Comparison of ENCODE assay signal across 8 mouse cellular contexts in genomic region chr12:65259139-65260111, GRCm38 (mm10). TPM values are rescaled to one million over a fixed set of nuclear protein-coding genes. Genes with fewer than 3 reads are reported as not detected.
A peak's percentile ranks its signal among the peaks of the same experiment; 100 is the strongest.
DNase-seq lines count a peak whose midpoint lies in the region; ATAC-seq and TF ChIP-seq lines count a peak whose summit lies in the region.
"Had no signal": no experiment of that assay in that cellular context is flagged by ENCODE, and none has a peak within 500 bp of the region (broad histone marks: within the 10 kb centered on the region; RNA-seq: fewer than 3 reads in every experiment).

No protein-coding gene starts in this region.

- H3K27me3 ChIP-seq in liver, adult 2 months (ENCODE audit: control insufficient read depth, insufficient read depth, low read length), result no peaks in the 10 kb centered on the region
- no peaks in the 10 kb centered on the region for H3K27me3 ChIP-seq in forebrain, embryonic 13.5 days
- no peaks in the 10 kb centered on the region for H3K27me3 ChIP-seq in hindbrain, postnatal 0 days (ENCODE audit: insufficient read depth, low read length)
- H3K27me3 ChIP-seq in neural tube, embryonic 13.5 days, result no peaks in the 10 kb centered on the region

- H3K4me1 ChIP-seq in liver, adult 2 months (ENCODE audit: control insufficient read depth, insufficient read depth, low read length), result no peaks in the 10 kb centered on the region
- peaks cover 15% of the 10 kb centered on the region for H3K4me1 ChIP-seq in forebrain, embryonic 13.5 days
- H3K4me1 ChIP-seq in hindbrain, postnatal 0 days (ENCODE audit: insufficient read depth, low read length), result 0 out of 2 replicates have a peak, but pooled peaks cover 4% of the 10 kb centered on the region
- peaks cover 13% of the 10 kb centered on the region; the same call in 1 of the 2 replicates for H3K4me1 ChIP-seq in neural tube, embryonic 13.5 days (replicated peaks)

- DNase-seq in liver, adult 2 months (ENCODE audit: extremely low read depth, low read depth, low spot score), result peak; percentile 9
- no peak for DNase-seq in liver
- DNase-seq in hindbrain, postnatal 0 days (ENCODE audit: low spot score), result peak; percentile 8
- no peak for DNase-seq in cerebellum, adult 8-10 months
- no peak for DNase-seq in kidney, postnatal 14 days

- H3K9ac ChIP-seq in liver, adult 2 months (ENCODE audit: low read depth, low read length), result no peak overlapping the region
- H3K9ac ChIP-seq in forebrain, embryonic 13.5 days, result no peak overlapping the region
- no peak overlapping the region for H3K9ac ChIP-seq in hindbrain, postnatal 0 days (replicated peaks; ENCODE audit: low read length)
- H3K9ac ChIP-seq in neural tube, embryonic 13.5 days, result no peak overlapping the region

- H3K79me2 ChIP-seq in liver, adult 2 months (ENCODE audit: control insufficient read depth, insufficient read depth, low read length), result no peaks in the 10 kb centered on the region

- peak; percentile 84 for ATAC-seq in forebrain, embryonic 13.5 days
- peak; percentile 55; the same call in 1 of the 2 replicates for ATAC-seq in hindbrain, postnatal 0 days
- ATAC-seq in neural tube, embryonic 13.5 days (ENCODE audit: low read depth), result 0 out of 2 replicates have a peak, but pooled peaks have one; percentile 43

- no peak for TF ChIP-seq CTCF in liver, adult 2 months (IDR thresholded peaks at IDR 0.05; ENCODE audit: low read depth, low read length)
- TF ChIP-seq CTCF in hindbrain, postnatal 0 days (IDR thresholded peaks at IDR 0.05; ENCODE audit: low read depth), result no peak

- no peak overlapping the region; the same call in 1 of the 2 replicates for H3K27ac ChIP-seq in liver, adult 2 months (replicated peaks; ENCODE audit: insufficient read depth, low read depth, low read length)
- H3K27ac ChIP-seq in forebrain, embryonic 13.5 days, result 0 out of 2 replicates have a peak overlapping the region, but pooled peaks have one; percentile 48
- peak overlapping the region; percentile 36; the same call in 1 of the 2 replicates for H3K27ac ChIP-seq in hindbrain, postnatal 0 days
- H3K27ac ChIP-seq in neural tube, embryonic 13.5 days (replicated peaks), result no peak overlapping the region

- H3K4me3 ChIP-seq in liver, adult 2 months (ENCODE audit: insufficient read depth, low read depth, low read length), result no peak overlapping the region
- no peak overlapping the region for H3K4me3 ChIP-seq in forebrain, embryonic 13.5 days
- no peak overlapping the region for H3K4me3 ChIP-seq in hindbrain, postnatal 0 days (ENCODE audit: low read length)
- 0 out of 2 replicates have a peak overlapping the region, but pooled peaks have one; percentile 13 for H3K4me3 ChIP-seq in neural tube, embryonic 13.5 days

- H3K4me2 ChIP-seq in forebrain, embryonic 13.5 days, result peak overlapping the region; percentile 40
- H3K4me2 ChIP-seq in hindbrain, postnatal 0 days (ENCODE audit: low read depth, low read length), result peak overlapping the region; percentile 42
- H3K4me2 ChIP-seq in neural tube, embryonic 13.5 days, result peak overlapping the region; percentile 45

- no peaks in the 10 kb centered on the region for H3K9me3 ChIP-seq in forebrain, embryonic 13.5 days (replicated peaks)
- H3K9me3 ChIP-seq in hindbrain, postnatal 0 days (ENCODE audit: low read length), result no peaks in the 10 kb centered on the region
- H3K9me3 ChIP-seq in neural tube, embryonic 13.5 days, result no peaks in the 10 kb centered on the region

- no peaks in the 10 kb centered on the region for H3K36me3 ChIP-seq in liver, adult 2 months (ENCODE audit: control insufficient read depth, insufficient read depth, low read length)
- H3K36me3 ChIP-seq in forebrain, embryonic 13.5 days (ENCODE audit: poor library complexity, severe bottlenecking), result no peaks in the 10 kb centered on the region
- no peaks in the 10 kb centered on the region for H3K36me3 ChIP-seq in hindbrain, postnatal 0 days (ENCODE audit: insufficient read depth, low read length)
- H3K36me3 ChIP-seq in neural tube, embryonic 13.5 days, result no peaks in the 10 kb centered on the region

- 73% methylated on average over 13 of the region's 13 CpGs for WGBS in liver, adult 2 months
- WGBS in forebrain, embryonic 13.5 days, result 66% methylated on average over 13 of the region's 13 CpGs
- WGBS in hindbrain, postnatal 0 days, result 57% methylated on average over 13 of the region's 13 CpGs
- WGBS in neural tube, embryonic 13.5 days, result 73% methylated on average over 13 of the region's 13 CpGs

- TF ChIP-seq POLR2A in liver, adult 2 months (IDR thresholded peaks at IDR 0.05; ENCODE audit: extremely low read depth, insufficient read depth, low read length), result no peak

RNA-seq across cellular contexts. Expression of gene Wdr20rt, which starts 34.1 kb away (rescaled TPM):
- not detected in 2 replicates for total RNA-seq in liver, adult 2 months (2014; rRNA removed)
- not detected in 2 replicates for polyA plus RNA-seq in liver, adult 2 months (2012; rRNA removed)
- polyA plus RNA-seq in forebrain, embryonic 13.5 days (2015; fragmentation: Nextera tagmentation; extraction: Ambion mirVana), result not detected in 2 replicates
- not detected in 2 replicates for total RNA-seq in hindbrain, postnatal 0 days (2014; rRNA removed)
- polyA plus RNA-seq in hindbrain, postnatal 0 days (2015; fragmentation: Nextera tagmentation; extraction: Ambion mirVana), result not detected in 2 replicates
- polyA plus RNA-seq in neural tube, embryonic 13.5 days (2015; fragmentation: Nextera tagmentation; extraction: Ambion mirVana), result not detected in 2 replicates
- polyA plus RNA-seq: spleen, adult 2 months had no signal

Comparison
In these comparisons a context has a peak if more than half of its experiments do, and no peak if none do; other contexts are left out.
1. DNase-seq: peak in liver, adult 2 months (single experiment) and hindbrain, postnatal 0 days (single experiment); none in liver (single experiment), cerebellum, adult 8-10 months (single experiment) and kidney, postnatal 14 days (single experiment).
2. H3K27ac ChIP-seq: peak in forebrain, embryonic 13.5 days (single experiment) and hindbrain, postnatal 0 days (single experiment); none in liver, adult 2 months (single experiment) and neural tube, embryonic 13.5 days (single experiment).
3. Peak in every context shown above with its lines, with median percentiles within 50 percentile points of each other: ATAC-seq and H3K4me2 ChIP-seq.